Mouse (Mus musculus): Measurements from ENCODE around the gene Pabpc6. TPM values are rescaled to one million over a fixed set of nuclear protein-coding genes. Genes with fewer than 3 reads are reported as not detected.

The Pabpc6 gene
- not detected in 2 replicates for polyA plus RNA-seq (2015; fragmentation: Nextera tagmentation; extraction: Ambion mirVana)

- Histone ChIP-seq H3K4me1 (no peaks in the 10 kb centered on the region), H3K9ac (no peak within 1 kb of the TSS), H3K4me2 (replicated peaks) (no peak within 1 kb of the TSS), H3K4me3 (replicated peaks) (no peak within 1 kb of the TSS), H3K27me3 (no peaks in the 10 kb centered on the region), H3K9me3 (replicated peaks) (no peaks in the 10 kb centered on the region), H3K27ac (replicated peaks) (no peak within 1 kb of the TSS), H3K36me3 (no peaks in the 10 kb centered on the region)
- 92% methylated on average over 36 of the region's 36 CpGs for WGBS
- no peak for ATAC-seq (ENCODE audit: insufficient number of reproducible peaks, low FRiP score, low TSS enrichment, low read depth)
These were observed at the start of gene Pabpc6 for GRCm38 (mm10) chr17:9669283-9669905. Gene Pabpc6, minus strand, starts transcription at chr17:9669717.

GRCm38 (mm10) chr17:9710910-9711309 is 41.4 kb upstream of the Pabpc6 start:
- H3K9ac ChIP-seq, result no peak overlapping the region
- H3K27ac ChIP-seq (replicated peaks), result no peak overlapping the region
- no peaks in the 10 kb centered on the region for H3K4me1 ChIP-seq
- H3K4me2 ChIP-seq (replicated peaks), result no peak overlapping the region
- no peaks in the 10 kb centered on the region for H3K9me3 ChIP-seq (replicated peaks)
- no peaks in the 10 kb centered on the region for H3K27me3 ChIP-seq
- 86% methylated on average over 6 of the region's 6 CpGs for whole genome bisulfite sequencing
- no peak overlapping the region for H3K4me3 ChIP-seq (replicated peaks)
- H3K36me3 ChIP-seq, result no peaks in the 10 kb centered on the region
- no peak for ATAC-seq (ENCODE audit: insufficient number of reproducible peaks, low FRiP score, low TSS enrichment, low read depth)

- Histone ChIP-seq H3K4me2 (replicated peaks) (no peak overlapping the region), H3K9me3 (replicated peaks) (no peaks in the 10 kb centered on the region), H3K9ac (no peak overlapping the region), H3K27ac (replicated peaks) (no peak overlapping the region), H3K36me3 (no peaks in the 10 kb centered on the region), H3K4me1 (no peaks in the 10 kb centered on the region), H3K4me3 (replicated peaks) (no peak overlapping the region), H3K27me3 (no peaks in the 10 kb centered on the region)
- WGBS, result 80% methylated on average over 3 of the region's 3 CpGs
- ATAC-seq (ENCODE audit: insufficient number of reproducible peaks, low FRiP score, low TSS enrichment, low read depth), result no peak
These were observed 39.4 kb upstream of the Pabpc6 start for GRCm38 (mm10) chr17:9708888-9709287.

GRCm38 (mm10) chr17:9707356-9707755 is 37.8 kb upstream of the Pabpc6 start:
- H3K4me2 ChIP-seq (replicated peaks), result no peak overlapping the region

GRCm38 (mm10) chr17:9697763-9698162 is 28.2 kb upstream of the Pabpc6 start:
- Histone ChIP-seq H3K4me3 (replicated peaks) (no peak overlapping the region), H3K4me2 (replicated peaks) (no peak overlapping the region), H3K27me3 (no peaks in the 10 kb centered on the region), H3K9me3 (replicated peaks) (no peaks in the 10 kb centered on the region), H3K9ac (no peak overlapping the region), H3K36me3 (no peaks in the 10 kb centered on the region), H3K27ac (replicated peaks) (no peak overlapping the region), H3K4me1 (no peaks in the 10 kb centered on the region)
- 69% methylated on average over 7 of the region's 7 CpGs for WGBS
- ATAC-seq (ENCODE audit: insufficient number of reproducible peaks, low FRiP score, low TSS enrichment, low read depth), result no peak

More at GRCm38 (mm10) chr17:9707356-9707755, 37.8 kb upstream of the Pabpc6 start:
- H3K4me1 ChIP-seq, result no peaks in the 10 kb centered on the region
- no peaks in the 10 kb centered on the region for H3K9me3 ChIP-seq (replicated peaks)
- H3K36me3 ChIP-seq, result no peaks in the 10 kb centered on the region
- H3K4me3 ChIP-seq (replicated peaks), result no peak overlapping the region
- H3K27ac ChIP-seq (replicated peaks), result no peak overlapping the region
- H3K9ac ChIP-seq, result no peak overlapping the region
- 76% methylated on average over 1 of the region's 1 CpGs for WGBS
- H3K27me3 ChIP-seq, result no peaks in the 10 kb centered on the region
- ATAC-seq (ENCODE audit: insufficient number of reproducible peaks, low FRiP score, low TSS enrichment, low read depth), result no peak

GRCm38 (mm10) chr17:9691251-9691650 is 21.7 kb upstream of the Pabpc6 start:
- WGBS, result 65% methylated on average over 4 of the region's 4 CpGs
- no peak overlapping the region for H3K27ac ChIP-seq (replicated peaks)
- no peaks in the 10 kb centered on the region for H3K9me3 ChIP-seq (replicated peaks)
- ATAC-seq (ENCODE audit: insufficient number of reproducible peaks, low FRiP score, low TSS enrichment, low read depth), result no peak
- H3K4me3 ChIP-seq (replicated peaks), result no peak overlapping the region
- no peaks in the 10 kb centered on the region for H3K4me1 ChIP-seq
- H3K4me2 ChIP-seq (replicated peaks), result no peak overlapping the region
- no peak overlapping the region for H3K9ac ChIP-seq
- H3K27me3 ChIP-seq, result no peaks in the 10 kb centered on the region
- no peaks in the 10 kb centered on the region for H3K36me3 ChIP-seq

GRCm38 (mm10) chr17:9683539-9684155 is 14.1 kb upstream of the Pabpc6 start:
- Histone ChIP-seq H3K4me3 (replicated peaks) (no peak overlapping the region), H3K4me1 (no peaks in the 10 kb centered on the region), H3K36me3 (no peaks in the 10 kb centered on the region), H3K4me2 (replicated peaks) (no peak overlapping the region), H3K9ac (no peak overlapping the region), H3K27me3 (no peaks in the 10 kb centered on the region), H3K9me3 (replicated peaks) (no peaks in the 10 kb centered on the region), H3K27ac (replicated peaks) (no peak overlapping the region)
- WGBS, result 57% methylated on average over 4 of the region's 4 CpGs
- ATAC-seq (ENCODE audit: insufficient number of reproducible peaks, low FRiP score, low TSS enrichment, low read depth), result no peak

GRCm38 (mm10) chr17:9680741-9681140 is 11.2 kb upstream of the Pabpc6 start:
- Histone ChIP-seq H3K36me3 (no peaks in the 10 kb centered on the region), H3K4me3 (replicated peaks) (no peak overlapping the region), H3K27ac (replicated peaks) (no peak overlapping the region), H3K4me2 (replicated peaks) (no peak overlapping the region), H3K27me3 (no peaks in the 10 kb centered on the region), H3K9me3 (replicated peaks) (no peaks in the 10 kb centered on the region), H3K4me1 (0 out of 2 replicates have a peak, but pooled peaks cover under 1% of the 10 kb centered on the region), H3K9ac (no peak overlapping the region)
- no peak for ATAC-seq (ENCODE audit: insufficient number of reproducible peaks, low FRiP score, low TSS enrichment, low read depth)
- WGBS, result 41% methylated on average over 8 of the region's 8 CpGs

- WGBS, result 41% methylated on average over 6 of the region's 6 CpGs
- ATAC-seq (ENCODE audit: insufficient number of reproducible peaks, low FRiP score, low TSS enrichment, low read depth), result peak; percentile 51; the same call in 1 of the 2 replicates
These were observed 5.8 kb upstream of the Pabpc6 start for GRCm38 (mm10) chr17:9675175-9675789.

GRCm38 (mm10) chr17:9667955-9668354 is 1.6 kb downstream of the Pabpc6 start:
- Histone ChIP-seq H3K9ac (no peak overlapping the region), H3K4me3 (replicated peaks) (no peak overlapping the region), H3K4me2 (replicated peaks) (no peak overlapping the region), H3K9me3 (replicated peaks) (no peaks in the 10 kb centered on the region), H3K27me3 (no peaks in the 10 kb centered on the region), H3K4me1 (no peaks in the 10 kb centered on the region), H3K36me3 (no peaks in the 10 kb centered on the region), H3K27ac (replicated peaks) (no peak overlapping the region)
- ATAC-seq (ENCODE audit: insufficient number of reproducible peaks, low FRiP score, low TSS enrichment, low read depth), result no peak
- 90% methylated on average over 9 of the region's 9 CpGs for WGBS

More at GRCm38 (mm10) chr17:9675175-9675789, 5.8 kb upstream of the Pabpc6 start:
- H3K4me1 ChIP-seq, result peaks cover 9% of the 10 kb centered on the region; the same call in 1 of the 2 replicates
- H3K27me3 ChIP-seq, result no peaks in the 10 kb centered on the region
- H3K9me3 ChIP-seq (replicated peaks), result no peaks in the 10 kb centered on the region
- no peak overlapping the region for H3K4me3 ChIP-seq (replicated peaks)
- H3K9ac ChIP-seq, result no peak overlapping the region
- H3K27ac ChIP-seq (replicated peaks), result no peak overlapping the region
- no peak overlapping the region for H3K4me2 ChIP-seq (replicated peaks)
- no peaks in the 10 kb centered on the region for H3K36me3 ChIP-seq

GRCm38 (mm10) chr17:9658651-9659050 is 10.9 kb downstream of the Pabpc6 start:
- Histone ChIP-seq H3K9ac (no peak overlapping the region), H3K27ac (replicated peaks) (no peak overlapping the region), H3K36me3 (no peaks in the 10 kb centered on the region), H3K4me2 (replicated peaks) (no peak overlapping the region), H3K9me3 (replicated peaks) (no peaks in the 10 kb centered on the region), H3K4me3 (replicated peaks) (no peak overlapping the region), H3K4me1 (no peaks in the 10 kb centered on the region), H3K27me3 (no peaks in the 10 kb centered on the region)
- 79% methylated on average over 5 of the region's 5 CpGs for WGBS
- ATAC-seq (ENCODE audit: insufficient number of reproducible peaks, low FRiP score, low TSS enrichment, low read depth), result no peak

Measured in embryonic facial prominence, embryonic 15.5 days (tissue).